In genomic region chr12:95748760-95749159, GRCm38 (mm10) we compare ENCODE assay signal across 19 mouse cellular contexts. TPM values are rescaled to one million over a fixed set of nuclear protein-coding genes. Genes with fewer than 3 reads are reported as not detected.
"Had no signal": no experiment of that assay in that cellular context is flagged by ENCODE, and none has a peak within 500 bp of the region (broad histone marks: within the 10 kb centered on the region; RNA-seq: fewer than 3 reads in every experiment).

No protein-coding gene starts in this region.

- H3K4me1 ChIP-seq: liver, embryonic 13.5 days; midbrain, embryonic 13.5 days had no signal

- H3K4me3 ChIP-seq: liver, embryonic 13.5 days; midbrain, embryonic 10.5 days; midbrain, embryonic 13.5 days; myocyte; neural tube, embryonic 13.5 days; stomach, embryonic 15.5 days had no signal

- H3K27me3 ChIP-seq: liver, embryonic 13.5 days; midbrain, embryonic 13.5 days; neural tube, embryonic 13.5 days; stomach, embryonic 15.5 days had no signal

- H3K4me2 ChIP-seq: liver, embryonic 13.5 days; midbrain, embryonic 13.5 days; neural tube, embryonic 13.5 days; stomach, embryonic 15.5 days had no signal

- ATAC-seq: intestine, embryonic 16.5 days; midbrain, embryonic 13.5 days had no signal

- H3K27ac ChIP-seq: liver, embryonic 13.5 days; midbrain, embryonic 10.5 days; midbrain, embryonic 13.5 days; neural tube, embryonic 13.5 days; stomach, embryonic 15.5 days had no signal

- H3K9me3 ChIP-seq: liver, embryonic 13.5 days; midbrain, embryonic 10.5 days; midbrain, embryonic 13.5 days; neural tube, embryonic 13.5 days; stomach, embryonic 15.5 days had no signal

- H3K9ac ChIP-seq: liver, embryonic 13.5 days; midbrain, embryonic 13.5 days; neural tube, embryonic 13.5 days; stomach, embryonic 15.5 days had no signal

- H3K36me3 ChIP-seq: liver, embryonic 13.5 days; midbrain, embryonic 10.5 days; midbrain, embryonic 13.5 days; neural tube, embryonic 13.5 days; stomach, embryonic 15.5 days had no signal

- DNase-seq: kidney, adult 18-20 months; kidney, adult 9 months; kidney, postnatal 14 days; kidney, postnatal 4 days; layer of hippocampus, adult 9-11 months; liver, embryonic 13.5 days; lung, adult 2 months; lung, postnatal 14 days; retina, postnatal 1 day; right cerebral cortex, postnatal 25 days; spleen, adult 18-20 months; thymus, postnatal 36 days had no signal

RNA-seq across cellular contexts. Expression of gene Flrt2, which starts 56.7 kb away (rescaled TPM):
- total RNA-seq: neutrophil, adult 5-6 weeks had no signal
